Mouse (Mus musculus): Measurements from ENCODE around the gene Ifnar2. TPM values are rescaled to one million over a fixed set of nuclear protein-coding genes. Genes with fewer than 3 reads are reported as not detected.
"Not testable (repeated sequence)": the region's sequence is repeated elsewhere in the genome, so short reads cannot be mapped to it uniquely, and the experiment has no call there.

Gene Ifnar2
- total RNA-seq, 2 experiments from 2014 or later: 19.4 to 22.9 TPM

- no peak for DNase-seq
Measured at GRCm38 (mm10) chr16:91428259-91428865, 55.8 kb downstream of the Ifnar2 start.

- no peak for DNase-seq
Measured at GRCm38 (mm10) chr16:91432720-91433328, 60.2 kb downstream of the Ifnar2 start.

DNA sequence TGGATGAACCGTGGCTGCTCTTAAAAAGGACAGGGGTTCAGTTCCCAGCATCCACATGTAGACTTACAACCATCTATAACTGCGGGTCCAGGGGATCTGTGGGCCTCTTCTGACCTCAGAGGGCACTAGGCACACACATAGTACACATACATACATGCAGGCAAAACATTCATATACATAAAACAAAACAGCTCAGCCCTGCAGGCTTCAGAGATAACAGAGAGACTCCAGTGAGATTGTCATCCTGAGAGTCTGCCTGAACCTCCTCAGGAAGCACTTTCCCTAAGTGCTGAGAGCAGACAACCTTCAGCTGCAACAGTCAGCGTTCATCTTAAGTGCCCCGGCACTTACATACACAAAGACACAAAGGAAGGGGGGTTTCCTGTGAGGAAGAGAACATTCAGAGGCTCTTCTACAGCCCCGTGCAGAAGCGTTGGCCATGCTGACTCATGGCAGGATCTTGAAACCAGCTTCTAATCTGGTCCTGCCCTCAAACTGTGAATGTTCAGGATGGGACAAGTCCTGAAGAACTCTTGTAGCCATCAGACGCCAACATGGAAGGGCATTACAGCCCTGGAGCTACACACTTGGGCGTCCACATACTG, 60.8 kb downstream of the Ifnar2 start:
- DNase-seq: no peak

DNA sequence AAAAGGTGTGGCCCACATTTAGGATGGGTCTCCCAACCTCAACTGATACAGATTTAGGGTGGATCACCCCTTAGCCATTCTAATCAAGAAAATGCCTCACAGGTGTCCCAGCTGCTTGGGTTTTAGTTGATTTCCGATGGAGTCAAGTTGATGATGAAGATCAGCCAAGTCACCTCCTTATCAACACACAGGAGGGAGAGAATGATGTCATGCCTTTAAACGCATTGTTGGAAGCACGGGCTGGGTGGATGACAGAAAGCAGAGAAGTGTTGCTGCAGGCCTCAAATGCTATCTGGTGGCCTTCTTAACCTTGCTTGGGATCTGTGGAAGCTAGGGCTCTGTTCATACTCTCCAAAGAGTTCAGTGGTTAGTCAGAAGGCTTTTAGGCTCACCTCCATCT, 61.5 kb downstream of the Ifnar2 start:
- DNase-seq: no peak

DNA sequence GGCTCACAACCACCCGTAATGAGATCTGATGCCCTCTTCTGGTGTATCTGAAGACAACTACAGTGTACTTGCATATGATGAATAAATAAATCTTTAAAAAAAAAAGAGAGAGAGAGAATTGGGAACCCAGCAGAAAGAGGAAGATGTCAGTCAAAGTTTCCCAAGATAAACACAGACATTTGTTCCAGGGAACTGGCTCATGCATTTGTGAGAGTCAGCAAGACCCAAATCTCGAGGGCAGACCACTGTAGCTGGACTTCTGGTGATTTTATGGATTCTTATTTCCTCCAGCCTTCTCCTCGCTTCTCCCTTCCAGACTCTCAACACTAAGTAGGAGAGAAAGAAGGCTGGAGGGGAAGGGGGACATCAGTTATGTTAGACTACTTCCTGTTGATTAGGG, 65.5 kb downstream of the Ifnar2 start:
- no peak for DNase-seq

DNA sequence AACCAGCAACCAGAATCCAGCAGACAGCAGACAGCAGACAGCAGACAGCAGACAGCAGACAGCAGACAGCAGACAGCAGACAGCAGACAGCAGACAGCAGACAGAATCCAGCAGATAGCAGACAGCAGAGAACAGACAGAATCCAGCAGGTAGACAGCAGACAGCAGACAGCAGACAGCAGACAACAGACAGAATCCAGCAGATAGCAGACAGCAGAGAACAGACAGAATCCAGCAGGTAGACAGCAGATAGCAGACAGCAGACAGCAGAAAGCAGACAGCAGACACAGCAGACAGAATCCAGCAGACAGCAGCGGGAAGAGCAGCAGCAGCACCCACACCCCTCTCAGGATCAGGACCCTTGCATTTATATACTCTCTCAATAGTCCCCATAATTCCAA, 66.0 kb downstream of the Ifnar2 start:
- not testable (repeated sequence) for DNase-seq

DNA sequence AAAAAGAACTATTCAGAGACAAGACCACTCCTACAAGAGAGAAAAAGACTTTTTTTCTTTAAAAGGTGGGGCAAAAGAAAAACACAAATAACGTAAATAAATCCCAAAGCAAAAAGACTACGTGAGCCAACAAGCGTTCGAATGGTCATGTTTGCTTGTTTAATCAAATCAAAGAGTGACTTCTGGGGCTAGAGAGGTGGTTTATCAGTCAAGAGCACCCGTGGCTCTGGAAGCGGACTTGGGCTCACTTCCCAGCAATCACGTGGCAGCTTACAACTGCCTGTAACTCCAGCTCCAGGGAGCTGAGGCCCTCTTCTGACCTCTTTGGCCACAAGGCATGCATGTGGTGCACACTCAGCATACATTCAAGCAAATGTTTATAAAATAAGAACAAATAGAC, 68.8 kb downstream of the Ifnar2 start:
- peak; percentile 38 for DNase-seq

DNA sequence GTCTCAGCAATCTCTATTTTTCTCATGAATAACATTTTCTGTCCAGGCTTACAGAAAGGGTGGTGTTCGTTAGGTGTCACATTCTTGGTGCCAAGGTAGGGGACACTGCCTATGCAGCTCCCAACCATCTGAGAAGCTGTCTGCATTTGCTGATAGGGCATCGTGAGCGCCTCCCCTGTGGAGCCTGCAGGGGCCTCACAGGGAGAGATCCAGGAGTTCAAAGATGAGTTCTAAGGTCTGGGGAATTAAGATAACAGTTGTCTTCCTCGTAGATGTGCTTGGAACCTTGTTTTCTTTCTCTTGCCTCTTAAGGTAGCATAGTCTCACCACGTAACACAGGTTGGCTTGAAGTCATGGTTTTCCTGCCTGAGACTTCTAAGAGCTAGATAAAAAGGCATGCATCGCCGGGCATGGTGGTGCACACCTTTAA, 69.2 kb downstream of the Ifnar2 start:
- no peak for DNase-seq

DNA sequence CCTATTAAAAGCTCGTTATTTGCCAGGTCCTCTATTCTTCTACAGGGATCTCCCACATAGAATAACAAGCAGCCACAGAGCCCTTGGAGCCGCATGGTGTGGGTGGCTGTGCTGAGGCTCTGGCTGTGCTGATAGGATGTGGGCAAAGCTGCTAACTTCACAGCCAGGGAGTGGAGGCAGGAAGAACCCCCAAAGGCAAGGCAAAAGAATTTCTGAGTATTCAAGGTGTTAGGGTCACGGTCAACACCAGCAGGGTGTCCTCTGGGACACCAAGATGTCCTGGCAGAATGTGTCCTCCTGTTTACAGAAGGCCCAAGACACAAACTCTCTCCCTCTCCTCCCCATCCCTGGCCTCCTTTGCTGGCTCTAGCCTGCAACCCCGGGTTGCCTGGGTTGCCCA, 69.9 kb downstream of the Ifnar2 start:
- no peak for DNase-seq

DNA sequence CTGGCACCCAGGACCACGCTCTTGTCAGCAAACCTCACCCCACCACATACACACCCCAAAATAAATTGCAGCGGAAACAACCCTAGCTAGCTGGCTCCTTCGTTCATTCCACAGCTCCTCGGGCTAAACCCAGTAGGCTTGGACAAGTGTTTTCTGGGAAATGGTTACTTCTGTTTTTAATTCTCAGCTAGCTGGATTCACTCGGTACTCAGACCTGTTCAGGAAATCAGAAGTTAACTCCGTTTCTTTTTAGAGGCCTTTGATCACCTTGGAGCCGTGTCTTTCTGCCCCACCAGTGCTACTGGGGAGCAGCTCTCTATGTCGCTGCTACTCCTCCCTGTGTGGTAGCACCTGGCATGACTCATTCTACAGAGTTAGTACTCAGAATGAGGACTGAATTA, 70.6 kb downstream of the Ifnar2 start:
- DNase-seq: no peak

DNA sequence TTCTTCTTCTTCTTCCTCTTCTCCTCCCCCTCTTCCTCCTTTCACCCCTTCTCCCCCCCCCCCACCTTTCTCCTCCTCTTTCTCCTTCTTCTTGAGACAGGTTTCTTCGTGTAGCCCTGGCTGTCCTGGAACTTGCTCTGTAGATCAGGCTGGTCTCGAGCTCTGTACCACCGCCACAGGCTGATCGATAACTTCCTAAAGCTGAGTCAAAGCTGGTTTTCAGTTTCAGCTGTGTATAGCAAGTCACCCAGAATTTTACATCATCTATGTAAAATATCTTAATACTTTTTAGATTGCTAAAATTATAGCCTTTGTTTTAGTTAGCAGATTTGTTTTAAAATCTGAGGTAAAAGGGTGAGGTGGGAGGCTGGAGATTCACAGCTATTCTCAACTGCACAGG, 72.3 kb downstream of the Ifnar2 start:
- DNase-seq: no peak

GRCm38 (mm10) chr16:91445566-91445965, 73.0 kb downstream of the Ifnar2 start:
- no peak for DNase-seq

DNA sequence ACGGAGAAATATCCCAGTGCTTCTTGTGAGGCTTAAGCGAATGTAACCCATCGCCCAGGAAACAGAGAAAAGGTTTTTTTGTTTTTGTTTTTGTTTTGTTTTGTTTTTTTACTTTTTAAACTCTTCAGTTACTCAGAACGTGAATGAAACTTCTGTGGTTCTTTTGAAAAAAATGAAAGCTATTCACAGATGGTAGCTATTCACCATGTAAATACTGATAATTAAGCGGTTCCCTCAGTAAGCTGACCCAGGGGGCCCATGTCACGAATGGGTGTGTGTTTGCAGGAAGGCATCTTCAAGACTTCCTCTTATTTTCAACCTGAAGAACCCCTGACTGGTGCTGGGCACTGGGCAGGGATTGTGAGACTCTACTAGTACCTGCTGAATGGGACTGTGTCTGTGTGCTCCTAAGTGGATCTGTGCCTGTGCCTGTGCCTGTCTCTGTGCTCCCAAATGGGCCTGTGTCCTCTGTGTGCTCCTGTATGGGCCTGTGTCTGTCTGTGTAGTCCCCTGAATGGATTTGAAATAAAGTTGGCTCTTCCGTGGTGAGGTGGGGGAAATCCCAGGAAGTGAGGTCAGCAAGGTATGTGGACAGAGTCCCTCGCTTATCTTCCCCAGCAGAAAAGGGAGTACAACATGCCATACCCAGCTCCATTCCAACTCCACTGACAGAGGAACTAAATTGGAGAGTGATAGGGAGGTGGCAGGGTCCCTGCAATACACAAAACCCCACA, 74.4 kb downstream of the Ifnar2 start:
- DNase-seq: no peak

- DNase-seq: peak; percentile 37
Measured at GRCm38 (mm10) chr16:91447512-91447900, 74.9 kb downstream of the Ifnar2 start.

GRCm38 (mm10) chr16:91448088-91448487, 75.5 kb downstream of the Ifnar2 start:
- no peak for DNase-seq

DNA sequence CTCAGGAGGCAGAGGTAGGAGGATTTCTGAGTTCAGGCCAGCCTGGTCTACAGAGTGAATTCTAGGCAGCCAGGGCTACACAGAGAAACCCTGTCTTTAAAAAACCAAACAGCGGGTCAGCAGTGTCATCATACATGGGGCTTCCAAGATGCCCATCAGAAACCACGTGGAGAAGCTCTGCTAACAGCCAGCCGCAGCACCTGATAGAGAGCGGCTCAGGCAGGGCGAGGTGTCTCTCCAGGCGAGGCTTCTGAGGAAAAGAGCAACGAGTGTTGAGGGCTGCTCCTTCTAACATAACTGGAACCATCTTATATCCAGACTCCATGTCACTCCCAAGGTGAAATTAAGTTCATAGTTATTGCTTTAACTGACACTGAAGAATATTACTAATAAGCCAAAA, 76.3 kb downstream of the Ifnar2 start:
- no peak for DNase-seq

DNA sequence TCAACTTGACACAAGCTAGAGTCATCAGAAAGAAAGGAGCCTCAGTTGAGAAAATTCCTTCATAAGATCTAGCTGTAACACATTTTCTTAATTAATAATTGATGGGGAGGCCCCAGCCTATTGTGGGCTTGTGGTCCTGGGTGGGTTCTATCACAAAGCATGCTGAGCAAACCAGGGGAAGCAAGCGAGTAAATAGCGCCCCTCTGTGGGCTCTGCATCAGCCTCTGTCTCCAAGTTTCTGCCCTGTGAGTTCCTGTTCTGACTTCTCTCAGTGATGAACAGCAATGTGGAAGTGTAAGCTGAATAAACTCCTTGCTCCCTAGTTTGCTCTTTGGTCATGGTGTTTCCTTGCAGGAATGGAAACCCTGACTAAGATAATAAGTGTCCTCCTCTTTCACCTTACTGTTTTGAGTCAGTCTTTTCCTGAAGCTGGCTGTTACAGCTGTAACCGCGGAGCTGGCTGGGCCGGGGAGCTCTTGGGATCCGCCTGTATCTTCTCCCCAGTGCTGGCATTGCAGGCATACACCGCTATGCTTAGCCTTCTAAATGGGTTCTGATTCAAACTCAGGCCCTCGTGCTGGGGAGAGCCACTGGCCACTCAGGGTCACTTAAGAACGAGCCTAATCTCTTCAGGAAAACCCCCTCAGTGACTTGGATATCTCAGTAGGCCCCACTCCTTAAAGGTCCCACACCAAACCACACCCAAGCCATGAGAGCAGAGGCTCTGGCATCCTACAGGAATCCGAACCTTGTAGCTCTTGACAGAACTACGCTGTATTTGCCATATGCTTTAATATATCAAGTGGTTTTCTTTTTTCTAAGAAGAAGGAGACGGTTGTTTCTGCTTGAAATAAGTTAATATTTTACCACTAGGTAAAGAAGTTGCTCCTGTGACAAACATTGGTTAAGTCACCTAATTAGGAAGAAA, 77.8 kb downstream of the Ifnar2 start:
- no peak for DNase-seq

DNA sequence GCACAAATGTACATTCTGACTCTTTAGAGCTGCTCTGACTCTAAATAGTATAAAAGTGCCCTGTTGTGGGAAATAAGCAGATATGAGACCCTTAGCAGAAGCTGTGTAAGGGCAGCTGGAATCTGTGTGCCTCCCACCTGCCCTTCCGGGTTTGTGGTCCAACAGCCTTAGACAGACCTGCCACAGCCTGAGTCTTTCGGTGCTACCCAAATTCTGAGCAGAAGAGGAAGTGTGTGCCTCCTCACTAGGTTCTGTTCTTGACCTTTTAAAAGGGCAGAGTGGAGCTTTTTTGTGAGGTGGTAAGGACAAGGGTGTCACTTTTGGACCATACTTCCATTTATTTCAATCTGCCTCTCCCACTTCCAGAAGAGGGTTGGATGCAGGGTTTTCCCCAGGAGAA, 79.4 kb downstream of the Ifnar2 start:
- DNase-seq: no peak

DNA sequence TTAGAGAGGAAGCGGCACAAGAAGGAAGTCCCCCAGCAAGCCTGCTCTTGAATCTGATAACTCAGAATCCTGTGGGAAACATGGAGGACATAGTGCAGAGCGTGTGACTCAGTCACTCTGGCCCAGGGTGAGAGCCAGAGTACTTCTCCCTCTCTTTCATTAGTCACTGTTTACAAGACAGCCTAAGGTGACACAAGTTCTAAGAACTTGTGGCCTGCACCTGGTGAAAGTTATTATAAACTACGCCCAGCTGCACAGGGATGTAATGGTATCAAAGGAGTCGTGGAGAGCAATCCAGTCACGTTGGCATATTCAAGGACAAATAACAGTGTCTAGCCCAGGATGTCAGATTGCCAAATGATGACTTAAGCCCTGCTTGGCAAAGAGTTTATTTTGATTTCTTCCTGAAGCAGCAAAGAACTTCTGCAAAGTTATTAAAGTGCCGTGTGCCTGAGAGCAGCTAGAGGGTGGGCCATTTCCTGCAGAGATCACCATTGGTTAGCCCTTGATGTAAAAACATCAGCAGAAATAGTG, 79.8 kb downstream of the Ifnar2 start:
- DNase-seq: no peak
